Mouse (Mus musculus) small intestine, adult 2 months (tissue): ENCODE results near the gene Fam213a.

Experiments
- CTCF ChIP-seq: fragments of 200-500 bp; IDR thresholded peaks from 2 replicates; pipeline ENCODE4 v1.5.1; 2012; ENCODE audit warnings: low read depth, mild to moderate bottlenecking, control low read depth, inconsistent platforms, low read length, moderate library complexity, mixed read lengths; ENCODE audit not compliant: insufficient replicate concordance, insufficient read length; ENCODE audit errors: extremely low read depth
- POLR2A ChIP-seq: fragments of 200-500 bp; IDR thresholded peaks from 2 replicates; pipeline ENCODE4 v1.6.1; 2012; ENCODE audit warnings: low read depth, mild to moderate bottlenecking, control low read depth, inconsistent platforms, low read length, moderate library complexity

GRCm38 (mm10) chr14:41006263-41006662 is 7.3 kb downstream of the Fam213a start:
- TF ChIP-seq POLR2A (no peak), CTCF (no peak)
